Mouse (Mus musculus) kidney, postnatal 4 days (tissue): Measurements from ENCODE around the gene Pnck.
A peak's percentile ranks its signal among the peaks of the same experiment; 100 is the strongest.

Experiments used
- DNase-seq, 2 experiments: peaks; one replicate each; pipeline ENCODE4 v3.0.0; 2021; ENCODE audit warnings: mixed read lengths in 2 of 2

Gene Pnck

DNA sequence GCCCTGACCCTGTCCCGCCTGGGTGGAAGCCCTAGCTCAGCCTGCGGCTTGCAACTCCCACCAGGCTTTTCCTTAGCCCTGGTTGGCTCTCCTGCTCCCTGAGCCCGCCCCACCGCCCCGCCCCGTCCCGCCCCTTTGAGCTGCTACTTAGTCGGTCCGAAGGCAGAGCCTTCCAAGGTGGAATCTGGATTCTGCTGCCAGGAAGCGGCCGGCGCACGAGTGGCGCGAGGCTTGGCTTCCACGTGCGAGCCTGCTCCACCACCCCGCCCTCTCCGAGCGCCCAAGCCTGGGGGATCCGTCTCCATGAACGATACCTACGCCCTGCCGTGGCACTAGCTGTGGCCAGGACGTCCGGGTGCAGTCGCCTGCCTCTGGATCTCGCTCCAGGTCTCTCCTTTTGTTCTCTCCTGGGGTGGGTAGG, 20.7 kb downstream of the Pnck start, which contains the start of gene Dusp9:
Dusp9 (plus strand) TSS at position 165 of the 421 bp plus-strand sequence.
- peak; percentile 56 to 73 for DNase-seq

DNA sequence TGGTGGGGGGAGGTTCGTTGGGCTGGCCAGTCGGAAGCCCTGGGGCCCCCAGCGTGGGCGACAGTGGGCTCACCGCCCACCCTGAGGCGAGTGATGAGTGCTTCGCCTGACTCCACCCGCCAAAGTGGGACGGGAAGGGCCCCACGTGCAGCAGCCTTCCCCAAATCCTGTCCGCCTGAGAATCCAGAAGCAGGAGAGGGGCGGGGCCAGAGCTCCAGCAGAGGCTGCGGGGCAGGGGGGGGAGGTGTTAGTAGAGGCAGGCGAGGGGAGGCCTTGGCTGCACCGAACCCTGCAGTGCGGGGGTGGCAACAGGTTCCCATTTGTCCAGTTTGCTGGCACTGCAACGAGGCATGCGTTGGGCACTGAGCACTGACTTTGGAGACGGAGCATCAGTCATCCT, 22.5 kb downstream of the Pnck start:
- peak; percentile 42 to 60 for DNase-seq

DNA sequence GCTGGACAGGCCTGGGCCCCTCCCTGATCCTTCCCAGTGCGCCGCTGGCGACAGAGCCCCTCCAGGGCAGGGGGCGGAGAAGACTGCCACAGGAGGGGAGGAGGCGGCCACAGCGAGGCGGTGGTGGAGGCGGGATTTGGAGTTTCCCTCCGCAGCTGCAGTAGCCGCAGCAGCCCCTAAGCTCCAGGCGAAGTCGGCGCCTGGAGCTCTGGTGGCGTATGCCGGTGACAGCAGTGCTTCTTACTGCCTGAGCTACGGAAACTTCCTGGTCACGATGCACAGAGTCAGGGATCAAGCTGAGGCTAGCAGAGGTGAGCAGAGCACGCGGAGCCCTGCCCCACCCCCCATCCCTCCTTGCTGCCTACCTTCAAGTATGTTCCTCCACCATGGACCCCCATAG, 24.5 kb downstream of the Pnck start:
- DNase-seq = peak; percentile 16 to 24

DNA sequence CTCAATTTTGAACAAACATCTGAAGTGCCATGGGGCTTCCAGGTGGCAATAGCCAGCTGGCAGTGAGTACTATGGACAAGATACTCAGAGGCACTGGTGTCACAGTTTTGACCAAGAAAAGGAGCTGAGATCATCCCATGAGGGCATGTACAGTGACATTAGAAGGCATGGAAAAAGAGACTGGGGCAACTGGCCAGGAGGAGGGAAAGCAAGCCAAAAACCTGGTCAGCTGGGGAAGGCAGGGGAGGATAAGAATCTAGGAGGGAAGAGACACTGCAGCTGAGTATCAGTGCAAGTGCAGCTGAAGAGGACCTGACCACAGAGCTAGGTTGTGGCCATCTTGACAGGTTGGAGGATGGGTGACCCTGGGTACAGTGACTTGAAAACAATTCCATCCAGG, 32.9 kb downstream of the Pnck start:
- no peak for DNase-seq

DNA sequence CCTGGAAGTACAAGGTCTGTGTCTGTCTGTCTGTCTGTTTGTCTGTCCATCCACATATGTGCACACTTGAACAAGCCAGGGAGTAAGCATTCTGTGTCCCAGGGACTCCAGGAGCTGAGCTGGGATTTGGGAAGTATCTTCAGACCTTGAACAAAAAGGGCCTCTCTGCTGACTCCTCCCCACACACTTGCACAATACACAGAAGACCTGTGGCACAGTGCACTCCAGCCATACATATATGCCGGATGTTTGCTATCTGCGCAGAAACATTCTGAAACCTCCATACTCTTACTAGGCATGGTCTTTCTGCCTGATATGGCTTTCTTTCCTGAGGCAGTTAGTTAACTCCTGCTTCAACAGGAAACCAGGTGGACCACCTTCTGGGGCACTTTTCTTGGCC, 40.0 kb downstream of the Pnck start:
- no peak for DNase-seq

DNA sequence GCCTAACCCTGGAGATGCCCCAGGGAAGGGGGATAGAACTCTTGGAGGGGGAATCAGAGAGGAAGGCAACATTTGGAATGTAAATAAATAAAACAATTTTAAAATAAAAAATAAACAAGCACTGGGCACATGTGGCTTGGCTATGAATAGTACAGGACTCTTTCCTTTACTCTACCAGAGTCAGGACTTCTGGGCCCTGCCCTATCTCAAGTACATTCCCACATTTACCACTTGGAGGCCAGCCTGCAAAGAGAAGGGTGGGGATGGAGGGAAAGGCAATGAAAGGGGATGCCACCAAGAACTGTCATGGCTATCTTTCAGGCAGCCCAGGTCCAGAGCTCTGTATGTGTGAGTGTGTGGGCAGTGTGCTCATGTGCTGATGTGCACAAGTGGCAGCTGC, 40.5 kb downstream of the Pnck start:
- no peak for DNase-seq

DNA sequence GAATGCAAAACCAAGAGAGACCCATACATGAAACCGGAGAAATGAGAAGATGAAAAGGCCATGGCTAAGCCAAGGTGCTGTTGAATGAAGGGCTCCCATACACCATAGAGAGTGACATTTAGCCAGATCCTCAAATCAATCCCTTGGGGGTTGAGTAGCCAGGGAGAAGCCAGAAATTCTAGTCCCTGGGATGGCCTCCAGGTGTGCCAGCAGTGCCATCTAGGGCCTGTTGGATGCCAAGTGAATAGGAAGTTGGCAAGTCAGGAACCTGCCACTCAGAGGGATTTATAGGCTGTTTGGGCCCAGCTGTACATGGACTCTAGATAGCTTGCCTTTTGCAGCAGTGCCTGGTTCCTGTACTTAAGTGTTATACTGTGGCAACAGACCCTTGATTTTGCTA, 44.0 kb downstream of the Pnck start:
- no peak for DNase-seq

DNA sequence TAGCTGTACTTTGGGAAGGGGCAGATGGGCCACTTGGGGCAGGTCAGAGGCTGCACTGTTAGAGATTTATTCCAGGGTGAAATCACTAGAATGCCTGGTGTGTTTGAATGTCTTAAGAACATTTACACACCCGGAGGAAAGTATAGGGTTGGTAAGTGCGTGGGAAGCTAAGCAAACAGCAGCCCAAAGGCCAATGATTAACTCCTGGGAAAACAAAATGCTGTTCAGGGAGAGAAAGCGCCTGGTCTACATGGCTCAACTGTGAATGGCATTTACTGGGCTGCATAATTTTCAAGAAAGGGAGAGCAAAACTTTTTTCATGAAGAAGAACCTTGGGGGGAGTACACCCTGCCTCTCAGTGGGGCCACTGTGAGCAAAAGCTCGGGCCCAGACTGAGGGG, 46.3 kb downstream of the Pnck start:
- DNase-seq = no peak
